In the genomic region with DNA sequence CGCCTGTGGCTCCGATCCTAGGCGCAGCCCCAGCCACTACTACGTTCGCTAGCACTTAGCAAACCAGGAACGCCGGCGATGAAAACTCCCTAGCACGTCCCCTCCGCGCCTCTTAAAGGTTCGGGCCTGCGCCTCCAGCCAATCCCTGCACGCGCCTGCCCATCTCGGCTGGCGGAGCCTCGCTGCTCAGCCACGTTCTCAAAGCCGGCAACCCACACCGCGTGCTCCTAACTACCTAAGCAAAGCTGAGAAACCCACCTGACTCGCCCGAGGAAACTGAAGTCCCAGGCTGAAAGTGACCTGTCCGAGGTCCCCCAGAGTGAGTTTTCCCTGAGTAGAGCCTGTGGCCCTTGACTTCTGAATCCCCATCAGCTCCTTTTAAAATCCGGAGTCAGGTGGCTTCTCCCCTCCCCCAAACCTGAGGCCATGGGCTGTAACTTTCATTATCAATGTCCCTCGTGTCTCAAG, we compare ENCODE assay signal across 8 mouse cellular contexts. TPM values are rescaled to one million over a fixed set of nuclear protein-coding genes. Genes with fewer than 3 reads are reported as not detected.
DNase-seq lines count a peak whose midpoint lies in the region; ATAC-seq and TF ChIP-seq lines count a peak whose summit lies in the region.

Mfsd2a (minus strand) TSS at position 89 of the 468 bp plus-strand sequence.

- H3K9ac ChIP-seq in ES-Bruce4 (ENCODE audit: low read depth, poor library complexity, severe bottlenecking): peak within 1 kb of the TSS; percentile 41; the same call in 1 of the 2 replicates
- peak within 1 kb of the TSS; percentile 78 for H3K9ac ChIP-seq in forebrain, embryonic 15.5 days (replicated peaks)
- H3K9ac ChIP-seq in hindbrain, embryonic 11.5 days (ENCODE audit: low read depth, low read length): peak within 1 kb of the TSS; percentile 66
- H3K9ac ChIP-seq in lung, embryonic 14.5 days: peak within 1 kb of the TSS; percentile 46

- peaks cover 13% of the 10 kb centered on the region for H3K27me3 ChIP-seq in ES-Bruce4 (ENCODE audit: control insufficient read depth, insufficient read depth, low read length, poor library complexity, severe bottlenecking)
- H3K27me3 ChIP-seq in forebrain, embryonic 15.5 days: no peaks in the 10 kb centered on the region
- no peaks in the 10 kb centered on the region for H3K27me3 ChIP-seq in hindbrain, embryonic 11.5 days (ENCODE audit: control insufficient read depth, insufficient read depth, low read length)
- peaks cover 37% of the 10 kb centered on the region for H3K27me3 ChIP-seq in lung, embryonic 14.5 days (ENCODE audit: insufficient read depth, low read length)

- H3K36me3 ChIP-seq in ES-Bruce4 (ENCODE audit: control insufficient read depth, insufficient read depth, low read length, poor library complexity, severe bottlenecking): no peaks in the 10 kb centered on the region
- H3K36me3 ChIP-seq in forebrain, embryonic 15.5 days: no peaks in the 10 kb centered on the region
- no peaks in the 10 kb centered on the region for H3K36me3 ChIP-seq in hindbrain, embryonic 11.5 days (ENCODE audit: control insufficient read depth, insufficient read depth, low read length)
- no peaks in the 10 kb centered on the region for H3K36me3 ChIP-seq in lung, embryonic 14.5 days (ENCODE audit: insufficient read depth)

- no peaks in the 10 kb centered on the region for H3K9me3 ChIP-seq in ES-Bruce4 (replicated peaks; ENCODE audit: control insufficient read depth, insufficient read depth, low read length, poor library complexity, severe bottlenecking)
- no peaks in the 10 kb centered on the region for H3K9me3 ChIP-seq in forebrain, embryonic 15.5 days
- no peaks in the 10 kb centered on the region for H3K9me3 ChIP-seq in hindbrain, embryonic 11.5 days (ENCODE audit: control insufficient read depth, low read length)
- no peaks in the 10 kb centered on the region for H3K9me3 ChIP-seq in lung, embryonic 14.5 days (ENCODE audit: low read depth, low read length)

- peak within 1 kb of the TSS; percentile 46 for H3K4me3 ChIP-seq in ES-Bruce4 (ENCODE audit: low read depth, low read length)
- peak within 1 kb of the TSS; percentile 83 for H3K4me3 ChIP-seq in forebrain, embryonic 15.5 days
- peak within 1 kb of the TSS; percentile 56 for H3K4me3 ChIP-seq in hindbrain, embryonic 11.5 days (ENCODE audit: low read depth, low read length)
- peak within 1 kb of the TSS; percentile 51 for H3K4me3 ChIP-seq in lung, embryonic 14.5 days (ENCODE audit: low read depth, low read length)

- TF ChIP-seq CTCF in ES-Bruce4 (IDR thresholded peaks at IDR 0.05; ENCODE audit: low read depth, low read length): no peak
- no peak for TF ChIP-seq CTCF in lung, embryonic 14.5 days (IDR thresholded peaks at IDR 0.05; ENCODE audit: low read depth)

- under 1% methylated on average over 27 of the region's 27 CpGs for WGBS in forebrain, embryonic 15.5 days
- WGBS in hindbrain, embryonic 11.5 days: under 1% methylated on average over 27 of the region's 27 CpGs
- WGBS in lung, embryonic 14.5 days: 1% methylated on average over 27 of the region's 27 CpGs

- DNase-seq in adrenal gland, postnatal 36 days: peak; percentile 68 to 70
- peak; percentile 86 for DNase-seq in hindbrain, embryonic 11.5 days (ENCODE audit: low spot score)
- DNase-seq in layer of hippocampus, adult 9-11 months: peak; percentile 50
- peak; percentile 82 for DNase-seq in lung, embryonic 14.5 days
- DNase-seq in urinary bladder, postnatal 14 days (ENCODE audit: low spot score): peak; percentile 69

- peak within 1 kb of the TSS; percentile 99 for H3K4me2 ChIP-seq in forebrain, embryonic 15.5 days (replicated peaks)
- H3K4me2 ChIP-seq in hindbrain, embryonic 11.5 days (replicated peaks; ENCODE audit: low read depth, low read length): peak within 1 kb of the TSS; percentile 82
- H3K4me2 ChIP-seq in lung, embryonic 14.5 days: peak within 1 kb of the TSS; percentile 99

- no peak within 1 kb of the TSS for H3K27ac ChIP-seq in ES-Bruce4 (ENCODE audit: insufficient read depth, low read length)
- H3K27ac ChIP-seq in forebrain, embryonic 15.5 days (replicated peaks): peak within 1 kb of the TSS; percentile 49
- H3K27ac ChIP-seq in hindbrain, embryonic 11.5 days (ENCODE audit: low read depth, low read length): peak within 1 kb of the TSS; percentile 62; the same call in 1 of the 2 replicates
- H3K27ac ChIP-seq in lung, embryonic 14.5 days (ENCODE audit: low read depth): no peak within 1 kb of the TSS

- TF ChIP-seq EP300 in ES-Bruce4 (IDR thresholded peaks at IDR 0.05; ENCODE audit: insufficient read depth, low read depth, low read length): no peak

- no peak for TF ChIP-seq POLR2A in ES-Bruce4 (IDR thresholded peaks at IDR 0.05; ENCODE audit: insufficient read depth, low read length)

- H3K4me1 ChIP-seq in ES-Bruce4 (ENCODE audit: control insufficient read depth, insufficient read depth, low read length): no peaks in the 10 kb centered on the region
- peaks cover 43% of the 10 kb centered on the region for H3K4me1 ChIP-seq in forebrain, embryonic 15.5 days
- peaks cover 5% of the 10 kb centered on the region; the same call in 1 of the 2 replicates for H3K4me1 ChIP-seq in hindbrain, embryonic 11.5 days (replicated peaks; ENCODE audit: control insufficient read depth, insufficient read depth, low read length)
- peaks cover 10% of the 10 kb centered on the region for H3K4me1 ChIP-seq in lung, embryonic 14.5 days (ENCODE audit: insufficient read depth)

- peak; percentile 75 for ATAC-seq in forebrain, embryonic 15.5 days (replicated peaks)
- ATAC-seq in hindbrain, embryonic 11.5 days (ENCODE audit: low FRiP score): peak; percentile 81
- ATAC-seq in lung, embryonic 14.5 days (ENCODE audit: insufficient read depth): peak; percentile 81
- peak; percentile 24; the same call in 1 of the 2 replicates for ATAC-seq in neutrophil, adult 5-6 weeks (ENCODE audit: extremely low read depth, insufficient number of reproducible peaks, low FRiP score, poor library complexity, severe bottlenecking)

RNA-seq across cellular contexts. Expression of gene Mfsd2a, which starts in this region (rescaled TPM):
- polyA plus RNA-seq in ES-Bruce4 (2011; ENCODE audit: insufficient read depth, insufficient read length, low read depth, missing spikeins): 0.93 and 1.7 TPM in 2 replicates
- total RNA-seq in adrenal gland, postnatal 36 days (2021): 1 to 10 TPM; 5.4 to 6.6 TPM
- 33.4 and 35.4 TPM in 2 replicates for polyA plus RNA-seq in forebrain, embryonic 15.5 days (2015; fragmentation: Nextera tagmentation; extraction: Ambion mirVana)
- polyA plus RNA-seq in hindbrain, embryonic 11.5 days (2014; fragmentation: Nextera tagmentation; extraction: Ambion mirVana): 25.2 and 27.0 TPM in 2 replicates
- 1.1 and 1.4 TPM in 2 replicates for polyA plus RNA-seq in lung, embryonic 14.5 days (2014; fragmentation: Nextera tagmentation; extraction: Ambion mirVana)
- 0.58 and 0.86 TPM in 2 replicates for total RNA-seq in neutrophil, adult 5-6 weeks (2017)

Comparison
In these comparisons a context has a peak if more than half of its experiments do, and no peak if none do; other contexts are left out.
1. Peak in ATAC-seq in neutrophil, adult 5-6 weeks; RNA of the gene not detected or under 1 TPM.
2. H3K27ac ChIP-seq: peak in forebrain, embryonic 15.5 days (single experiment) and hindbrain, embryonic 11.5 days (single experiment); none in ES-Bruce4 (single experiment) and lung, embryonic 14.5 days (single experiment).
3. ATAC-seq: peak in every context shown above with its lines; median percentile 81 in hindbrain, embryonic 11.5 days; 81 in lung, embryonic 14.5 days; 75 in forebrain, embryonic 15.5 days; 24 in neutrophil, adult 5-6 weeks.
4. Peak in every context shown above with its lines, with median percentiles within 50 percentile points of each other: H3K4me3 ChIP-seq, H3K9ac ChIP-seq, DNase-seq and H3K4me2 ChIP-seq.